In genomic region chr11:34212853-34213252, GRCm38 (mm10) we compare ENCODE assay signal across 10 mouse cellular contexts. TPM values are rescaled to one million over a fixed set of nuclear protein-coding genes. Genes with fewer than 3 reads are reported as not detected.
DNase-seq lines count a peak whose midpoint lies in the region; ATAC-seq and TF ChIP-seq lines count a peak whose summit lies in the region.
"Had no signal": no experiment of that assay in that cellular context is flagged by ENCODE, and none has a peak within 500 bp of the region (broad histone marks: within the 10 kb centered on the region; RNA-seq: fewer than 3 reads in every experiment).

No protein-coding gene starts in this region.

- no peaks in the 10 kb centered on the region for H3K4me1 ChIP-seq in bone marrow macrophage, adult 2 months (ENCODE audit: control insufficient read depth, insufficient read depth, low read length)
- H3K4me1 ChIP-seq in embryonic facial prominence, embryonic 11.5 days (ENCODE audit: control insufficient read depth, insufficient read depth, low read length): no peaks in the 10 kb centered on the region
- no peaks in the 10 kb centered on the region for H3K4me1 ChIP-seq in neural tube, embryonic 11.5 days (ENCODE audit: control insufficient read depth, insufficient read depth, low read length)

- no peaks in the 10 kb centered on the region for H3K27me3 ChIP-seq in embryonic facial prominence, embryonic 11.5 days (ENCODE audit: control insufficient read depth, insufficient read depth, low read length)
- no peaks in the 10 kb centered on the region for H3K27me3 ChIP-seq in neural tube, embryonic 11.5 days (ENCODE audit: control insufficient read depth, insufficient read depth, low read length)

- intact Hi-C loops in left cerebral cortex, postnatal 25 days (cut with DNase I): loop anchor here (1.0 to 10.0 kb wide), 6 partner anchors 64 to 488 kb away; no protein-coding TSS in a partner anchor

- TF ChIP-seq CTCF in bone marrow macrophage, adult 2 months (IDR thresholded peaks at IDR 0.05; ENCODE audit: low read depth, low read length): peak; percentile 62

- no peak overlapping the region for H3K27ac ChIP-seq in bone marrow macrophage, adult 2 months (ENCODE audit: insufficient read depth, low read depth, low read length)
- no peak overlapping the region for H3K27ac ChIP-seq in embryonic facial prominence, embryonic 11.5 days (replicated peaks; ENCODE audit: low read depth, low read length)
- H3K27ac ChIP-seq in neural tube, embryonic 11.5 days (ENCODE audit: low read depth, low read length): no peak overlapping the region

- no peak for ATAC-seq in embryonic facial prominence, embryonic 11.5 days (replicated peaks; ENCODE audit: insufficient number of reproducible peaks, low FRiP score, low TSS enrichment, low read depth)
- ATAC-seq in neural tube, embryonic 11.5 days (ENCODE audit: insufficient read depth, low FRiP score, low TSS enrichment): no peak

- WGBS in embryonic facial prominence, embryonic 11.5 days: 24% methylated on average over 5 of the region's 5 CpGs
- WGBS in neural tube, embryonic 11.5 days: 21% methylated on average over 5 of the region's 5 CpGs

- H3K4me3 ChIP-seq in bone marrow macrophage, adult 2 months (ENCODE audit: insufficient read depth, low read length): no peak overlapping the region
- H3K4me3 ChIP-seq in embryonic facial prominence, embryonic 11.5 days (ENCODE audit: low read depth, low read length): no peak overlapping the region
- no peak overlapping the region for H3K4me3 ChIP-seq in neural tube, embryonic 11.5 days (ENCODE audit: low read depth, low read length)
- H3K4me3 ChIP-seq: erythroblast, embryonic 14.5 days; myocyte had no signal

- H3K9ac ChIP-seq in embryonic facial prominence, embryonic 11.5 days (replicated peaks; ENCODE audit: low read length): no peak overlapping the region
- no peak overlapping the region for H3K9ac ChIP-seq in neural tube, embryonic 11.5 days (ENCODE audit: low read length)

- no peaks in the 10 kb centered on the region for H3K9me3 ChIP-seq in embryonic facial prominence, embryonic 11.5 days (replicated peaks; ENCODE audit: control insufficient read depth, low read length)
- H3K9me3 ChIP-seq in neural tube, embryonic 11.5 days (ENCODE audit: control insufficient read depth, low read length): no peaks in the 10 kb centered on the region

- peak; percentile 39 for DNase-seq in ovary, postnatal 10 days (ENCODE audit: low spot score)
- no peak for DNase-seq in ovary, adult 18-20 months (ENCODE audit: low spot score)
- peak; percentile 86 for DNase-seq in embryonic facial prominence, embryonic 11.5 days (ENCODE audit: low spot score)
- peak; percentile 77 for DNase-seq in hindlimb bud, embryonic 11.5 days (ENCODE audit: extremely low spot score, low read depth, low spot score)
- peak; percentile 84 to 87 for DNase-seq in left cerebral cortex, postnatal 25 days (ENCODE audit: low spot score in 2 of 2)
- DNase-seq in neural tube, embryonic 11.5 days (ENCODE audit: low spot score): peak; percentile 68
- DNase-seq in thymus, postnatal 25 days: peak; percentile 60

- no peaks in the 10 kb centered on the region for H3K36me3 ChIP-seq in embryonic facial prominence, embryonic 11.5 days (replicated peaks; ENCODE audit: control insufficient read depth, insufficient read depth, low read depth, low read length)
- H3K36me3 ChIP-seq in neural tube, embryonic 11.5 days (ENCODE audit: control insufficient read depth, insufficient read depth, low read length): no peaks in the 10 kb centered on the region

- H3K4me2 ChIP-seq in embryonic facial prominence, embryonic 11.5 days (ENCODE audit: low read depth, low read length): no peak overlapping the region
- H3K4me2 ChIP-seq in neural tube, embryonic 11.5 days (ENCODE audit: low read depth): no peak overlapping the region

- no peak for TF ChIP-seq POLR2A in bone marrow macrophage, adult 2 months (IDR thresholded peaks at IDR 0.05; ENCODE audit: borderline replicate concordance, low read depth, low read length)

RNA-seq across cellular contexts. Expression of gene Foxi1, which starts 5.0 kb away (rescaled TPM):
- polyA plus RNA-seq in bone marrow macrophage, adult 2 months (2012; ENCODE audit: insufficient read depth, insufficient read length, missing spikeins): not detected in 2 replicates
- not detected in 2 replicates for polyA plus RNA-seq in embryonic facial prominence, embryonic 11.5 days (2014; fragmentation: Nextera tagmentation; extraction: Ambion mirVana)
- not detected for total RNA-seq in left cerebral cortex, postnatal 25 days (2021)
- not detected in 2 replicates for polyA plus RNA-seq in neural tube, embryonic 11.5 days (2014; fragmentation: Nextera tagmentation; extraction: Ambion mirVana)
- polyA plus RNA-seq: myocyte had no signal
